Mouse (Mus musculus) stomach, embryonic 16.5 days (tissue): ENCODE results near the gene Elavl3. TPM values are rescaled to one million over a fixed set of nuclear protein-coding genes. Genes with fewer than 3 reads are reported as not detected.
"Not testable (repeated sequence)": the region's sequence is repeated elsewhere in the genome, so short reads cannot be mapped to it uniquely, and the experiment has no call there.

Experiments
- ATAC-seq: fragments of 200-750 bp; cut with Nextera tagmentation; 2 replicates; pipeline ENCODE4 v1.8.0; 2017; ENCODE audit warnings: moderate number of reproducible peaks, moderate TSS enrichment; ENCODE audit not compliant: insufficient read depth, low FRiP score
- H3K27ac ChIP-seq: fragments of 300-500 bp; sonication (generic); 2 replicates; pipeline ENCODE4 v1.5.1; 2014; ENCODE audit warnings: low read length
- H3K27me3 ChIP-seq: fragments of 300-500 bp; sonication (generic); 2 replicates; pipeline ENCODE4 v1.6.1; 2014; ENCODE audit warnings: low read length, control low read depth, mixed read lengths; ENCODE audit not compliant: control insufficient read depth, insufficient read depth
- H3K36me3 ChIP-seq: fragments of 300-500 bp; sonication (generic); 2 replicates; pipeline ENCODE4 v1.6.1; 2014; ENCODE audit warnings: low read length; ENCODE audit not compliant: control insufficient read depth, insufficient read depth
- H3K4me1 ChIP-seq: fragments of 300-500 bp; sonication (generic); 2 replicates; pipeline ENCODE4 v1.6.1; 2014; ENCODE audit warnings: low read length, control low read depth, mixed read lengths; ENCODE audit not compliant: control insufficient read depth, insufficient read depth
- H3K4me2 ChIP-seq: fragments of 300-500 bp; sonication (generic); 2 replicates; pipeline ENCODE4 v1.6.1; 2014; ENCODE audit warnings: low read depth, low read length, mixed read lengths
- H3K4me3 ChIP-seq: fragments of 300-500 bp; sonication (generic); replicated peaks from 2 replicates; pipeline ENCODE4 v1.5.1; 2014; ENCODE audit warnings: mild to moderate bottlenecking, low read length
- H3K9ac ChIP-seq: fragments of 300-500 bp; sonication (generic); 2 replicates; pipeline ENCODE4 v1.6.1; 2014; ENCODE audit warnings: low read length
- H3K9me3 ChIP-seq: fragments of 300-500 bp; sonication (generic); replicated peaks from 2 replicates; pipeline ENCODE4 v1.6.1; 2016; ENCODE audit warnings: low read length, control low read depth; ENCODE audit not compliant: control insufficient read depth
- WGBS: fragments of 180-500 bp; shearing (Covaris S2); extraction: QIAGEN DNeasy Blood & Tissue Kit; methylation state at CpG from one replicate; pipeline ENCODE4 v1.1.7; 2014; 5-methylcytosine and 5-hydroxymethylcytosine counted together
- polyA plus RNA-seq: library from polyadenylated mRNA; unstranded; fragments of >200 nt; fragmentation: Nextera tagmentation; extraction: Ambion mirVana; gene quantifications from 2 replicates; pipeline ENCODE4 v1.2.1, GENCODE M21; 2015

Elavl3 gene
- polyA plus RNA-seq, 1 experiment from 2014 or later, result 2.1 TPM

- Histone ChIP-seq H3K9me3 (no peaks in the 10 kb centered on the region), H3K9ac (peak within 1 kb of the TSS; percentile 83), H3K27ac (peak within 1 kb of the TSS; percentile 94), H3K4me1 (peaks cover 8% of the 10 kb centered on the region; the same call in 1 of the 2 replicates), H3K4me2 (peak within 1 kb of the TSS; percentile 75), H3K36me3 (0 out of 2 replicates have a peak, but pooled peaks cover 4% of the 10 kb centered on the region), H3K4me3 (peak within 1 kb of the TSS; percentile 88), H3K27me3 (no peaks in the 10 kb centered on the region)
- peak; percentile 99 for ATAC-seq
- under 1% methylated on average over 48 of the region's 48 CpGs for WGBS
Measured at GRCm38 (mm10) chr9:22085022-22085834, 33.4 kb upstream of the Elavl3 start, which contains the start of gene Ecsit. Gene Ecsit, minus strand, starts transcription at chr9:22085438.

GRCm38 (mm10) chr9:22084667-22085021, 32.8 kb upstream of the Elavl3 start:
- Histone ChIP-seq H3K4me2 (peak overlapping the region; percentile 75), H3K27me3 (no peaks in the 10 kb centered on the region), H3K9ac (peak overlapping the region; percentile 83), H3K9me3 (no peaks in the 10 kb centered on the region), H3K4me3 (peak overlapping the region; percentile 88), H3K36me3 (0 out of 2 replicates have a peak, but pooled peaks cover 5% of the 10 kb centered on the region), H3K4me1 (peaks cover 8% of the 10 kb centered on the region; the same call in 1 of the 2 replicates), H3K27ac (peak overlapping the region; percentile 94; the same call in 1 of the 2 replicates)
- no peak for ATAC-seq
- 26% methylated on average over 4 of the region's 4 CpGs for WGBS

- H3K4me2 ChIP-seq, result no peak overlapping the region
- no peaks in the 10 kb centered on the region for H3K9me3 ChIP-seq
- peaks cover 8% of the 10 kb centered on the region; the same call in 1 of the 2 replicates for H3K36me3 ChIP-seq
- no peaks in the 10 kb centered on the region for H3K4me1 ChIP-seq
- no peaks in the 10 kb centered on the region for H3K27me3 ChIP-seq
- WGBS, result 89% methylated on average over 23 of the region's 23 CpGs
- no peak overlapping the region for H3K27ac ChIP-seq
- no peak overlapping the region for H3K9ac ChIP-seq
- no peak for ATAC-seq
- H3K4me3 ChIP-seq, result no peak overlapping the region
Measured at GRCm38 (mm10) chr9:22076223-22076622, 24.4 kb upstream of the Elavl3 start.

GRCm38 (mm10) chr9:22075778-22076177, 24.0 kb upstream of the Elavl3 start:
- not testable (repeated sequence) for H3K9ac ChIP-seq, H3K9me3 ChIP-seq, H3K36me3 ChIP-seq, H3K4me3 ChIP-seq, ATAC-seq, H3K27ac ChIP-seq, H3K4me2 ChIP-seq, H3K4me1 ChIP-seq, H3K27me3 ChIP-seq
- 71% methylated on average over 5 of the region's 5 CpGs for WGBS

GRCm38 (mm10) chr9:22072276-22072675, 20.5 kb upstream of the Elavl3 start:
- no peak overlapping the region for H3K27ac ChIP-seq
- no peak overlapping the region for H3K9ac ChIP-seq
- H3K36me3 ChIP-seq, result peaks cover 3% of the 10 kb centered on the region; the same call in 1 of the 2 replicates
- no peaks in the 10 kb centered on the region for H3K27me3 ChIP-seq
- H3K9me3 ChIP-seq, result no peaks in the 10 kb centered on the region
- no peak for ATAC-seq
- 90% methylated on average over 4 of the region's 4 CpGs for WGBS
- H3K4me1 ChIP-seq, result peaks cover 8% of the 10 kb centered on the region; the same call in 1 of the 2 replicates
- H3K4me2 ChIP-seq, result no peak overlapping the region
- H3K4me3 ChIP-seq, result no peak overlapping the region

GRCm38 (mm10) chr9:22070791-22071573, 19.2 kb upstream of the Elavl3 start, which contains the start of the genes Gm49318 and Zfp653:
Gene Gm49318, minus strand, starts transcription at chr9:22071259.
Gene Zfp653, minus strand, starts transcription at chr9:22071376.
- no peaks in the 10 kb centered on the region for H3K9me3 ChIP-seq
- peak; percentile 97 for ATAC-seq
- peak within 1 kb of the TSS; percentile 98 for H3K27ac ChIP-seq
- peaks cover 8% of the 10 kb centered on the region; the same call in 1 of the 2 replicates for H3K4me1 ChIP-seq
- peaks cover 3% of the 10 kb centered on the region; the same call in 1 of the 2 replicates for H3K36me3 ChIP-seq
- H3K4me2 ChIP-seq, result peak within 1 kb of the TSS; percentile 58
- no peaks in the 10 kb centered on the region for H3K27me3 ChIP-seq
- WGBS, result under 1% methylated on average over 66 of the region's 87 CpGs
- H3K9ac ChIP-seq, result peak within 1 kb of the TSS; percentile 92
- H3K4me3 ChIP-seq, result peak within 1 kb of the TSS; percentile 81

GRCm38 (mm10) chr9:22069881-22070553, 18.2 kb upstream of the Elavl3 start:
- Histone ChIP-seq H3K4me3 (peak overlapping the region; percentile 81), H3K27ac (peak overlapping the region; percentile 98), H3K9me3 (no peaks in the 10 kb centered on the region), H3K4me1 (peaks cover 8% of the 10 kb centered on the region; the same call in 1 of the 2 replicates), H3K27me3 (no peaks in the 10 kb centered on the region), H3K36me3 (peaks cover 3% of the 10 kb centered on the region; the same call in 1 of the 2 replicates), H3K9ac (peak overlapping the region; percentile 92), H3K4me2 (peak overlapping the region; percentile 58)
- ATAC-seq, result 0 out of 2 replicates have a peak, but pooled peaks have one; percentile 0
- WGBS, result 62% methylated on average over 4 of the region's 4 CpGs

- H3K9ac ChIP-seq, result no peak overlapping the region
- ATAC-seq, result no peak
- no peak overlapping the region for H3K4me2 ChIP-seq
- H3K4me1 ChIP-seq, result peaks cover 8% of the 10 kb centered on the region; the same call in 1 of the 2 replicates
- H3K27ac ChIP-seq, result no peak overlapping the region
- H3K36me3 ChIP-seq, result peaks cover 11% of the 10 kb centered on the region; the same call in 1 of the 2 replicates
- H3K9me3 ChIP-seq, result no peaks in the 10 kb centered on the region
- H3K27me3 ChIP-seq, result no peaks in the 10 kb centered on the region
- H3K4me3 ChIP-seq, result no peak overlapping the region
- WGBS, result 85% methylated on average over 5 of the region's 5 CpGs
Measured at GRCm38 (mm10) chr9:22067195-22067594, 15.4 kb upstream of the Elavl3 start.
